8 mouse cellular contexts compared by ENCODE assay signal in genomic region chr9:99568023-99568346, GRCm38 (mm10). TPM values are rescaled to one million over a fixed set of nuclear protein-coding genes. Genes with fewer than 3 reads are reported as not detected.
A peak's percentile ranks its signal among the peaks of the same experiment; 100 is the strongest.
DNase-seq lines count a peak whose midpoint lies in the region; ATAC-seq lines count a peak whose summit lies in the region.

No protein-coding gene starts in this region.

- H3K27me3 ChIP-seq in lung, embryonic 15.5 days = no peaks in the 10 kb centered on the region
- H3K27me3 ChIP-seq in hindbrain, embryonic 12.5 days = 0 out of 2 replicates have a peak, but pooled peaks cover 5% of the 10 kb centered on the region
- H3K27me3 ChIP-seq in midbrain, embryonic 11.5 days (ENCODE audit: control insufficient read depth, insufficient read depth, low read length) = no peaks in the 10 kb centered on the region

- no peak; the same call in 1 of the 2 replicates for ATAC-seq in lung, embryonic 15.5 days (ENCODE audit: borderline replicate concordance, extremely low read depth, low FRiP score, low TSS enrichment)
- peak; percentile 68 for ATAC-seq in hindbrain, embryonic 12.5 days (ENCODE audit: low FRiP score)
- ATAC-seq in midbrain, embryonic 11.5 days (ENCODE audit: low FRiP score) = peak; percentile 57

- H3K36me3 ChIP-seq in lung, embryonic 15.5 days = no peaks in the 10 kb centered on the region
- H3K36me3 ChIP-seq in hindbrain, embryonic 12.5 days = no peaks in the 10 kb centered on the region
- H3K36me3 ChIP-seq in midbrain, embryonic 11.5 days (ENCODE audit: control insufficient read depth, insufficient read depth, low read length) = no peaks in the 10 kb centered on the region

- H3K9me3 ChIP-seq in lung, embryonic 15.5 days = no peaks in the 10 kb centered on the region
- H3K9me3 ChIP-seq in hindbrain, embryonic 12.5 days (replicated peaks) = no peaks in the 10 kb centered on the region
- no peaks in the 10 kb centered on the region for H3K9me3 ChIP-seq in midbrain, embryonic 11.5 days (ENCODE audit: control insufficient read depth, low read length)

- H3K4me2 ChIP-seq in lung, embryonic 15.5 days = peak overlapping the region; percentile 77
- H3K4me2 ChIP-seq in hindbrain, embryonic 12.5 days (replicated peaks) = peak overlapping the region; percentile 95
- peak overlapping the region; percentile 76 for H3K4me2 ChIP-seq in midbrain, embryonic 11.5 days

- WGBS in lung, embryonic 15.5 days = under 1% methylated on average over 15 of the region's 15 CpGs
- 3% methylated on average over 15 of the region's 15 CpGs for WGBS in hindbrain, embryonic 12.5 days
- 3% methylated on average over 15 of the region's 15 CpGs for WGBS in midbrain, embryonic 11.5 days

- peaks cover 17% of the 10 kb centered on the region for H3K4me1 ChIP-seq in lung, embryonic 15.5 days
- H3K4me1 ChIP-seq in brown adipose tissue, adult 24 weeks (ENCODE audit: control insufficient read depth, insufficient read depth, insufficient read length, low read length) = peaks cover 4% of the 10 kb centered on the region
- peaks cover 18% of the 10 kb centered on the region for H3K4me1 ChIP-seq in hindbrain, embryonic 12.5 days
- peaks cover 12% of the 10 kb centered on the region for H3K4me1 ChIP-seq in midbrain, embryonic 11.5 days (ENCODE audit: control insufficient read depth, insufficient read depth, low read length)

- H3K9ac ChIP-seq in lung, embryonic 15.5 days = peak overlapping the region; percentile 92
- peak overlapping the region; percentile 91 for H3K9ac ChIP-seq in hindbrain, embryonic 12.5 days
- peak overlapping the region; percentile 97 for H3K9ac ChIP-seq in midbrain, embryonic 11.5 days (ENCODE audit: low read length)

- H3K27ac ChIP-seq in lung, embryonic 15.5 days = peak overlapping the region; percentile 96
- peak overlapping the region; percentile 55; the same call in 1 of the 2 replicates for H3K27ac ChIP-seq in brown adipose tissue, adult 24 weeks (replicated peaks; ENCODE audit: low read depth, low read length)
- H3K27ac ChIP-seq in hindbrain, embryonic 12.5 days = peak overlapping the region; percentile 97
- peak overlapping the region; percentile 98; the same call in 1 of the 2 replicates for H3K27ac ChIP-seq in midbrain, embryonic 11.5 days (ENCODE audit: low read depth, low read length)

- no peak for DNase-seq in lung, postnatal 14 days
- DNase-seq in midbrain, embryonic 11.5 days (ENCODE audit: low spot score, missing footprints) = no peak
- no peak for DNase-seq in layer of hippocampus, adult 8-10 months (ENCODE audit: low spot score in 2 of 2)
- DNase-seq in thymus, postnatal 4 days = no peak
- no peak for DNase-seq in spleen, adult 18-20 months

- peak overlapping the region; percentile 96 for H3K4me3 ChIP-seq in lung, embryonic 15.5 days
- peak overlapping the region; percentile 80 for H3K4me3 ChIP-seq in brown adipose tissue, adult 24 weeks (ENCODE audit: insufficient read depth, low read depth, low read length)
- peak overlapping the region; percentile 95 for H3K4me3 ChIP-seq in hindbrain, embryonic 12.5 days
- H3K4me3 ChIP-seq in midbrain, embryonic 11.5 days (ENCODE audit: low read depth, low read length) = peak overlapping the region; percentile 98

RNA-seq across cellular contexts. Expression of gene Armc8, which starts 0.7 kb away (rescaled TPM):
- polyA plus RNA-seq in lung, embryonic 15.5 days (2015; fragmentation: Nextera tagmentation; extraction: Ambion mirVana) = 24.5 and 25.5 TPM in 2 replicates
- 11.4 and 11.8 TPM in 2 replicates for polyA plus RNA-seq in brown adipose tissue, adult 24 weeks (2012; ENCODE audit: insufficient read depth, insufficient read length, missing spikeins)
- 40.7 and 42.6 TPM in 2 replicates for polyA plus RNA-seq in hindbrain, embryonic 12.5 days (2016; fragmentation: Nextera tagmentation; extraction: Ambion mirVana)
- polyA plus RNA-seq in midbrain, embryonic 11.5 days (2014; fragmentation: Nextera tagmentation; extraction: Ambion mirVana) = 37.3 and 42.0 TPM in 2 replicates
- total RNA-seq in layer of hippocampus, adult 8-10 months (2022) = 10 to 100 TPM; 48.1 to 57.8 (median 57.1) TPM

RNA-seq across cellular contexts. Expression of gene Dbr1, which starts 7.6 kb away (rescaled TPM):
- 33.1 and 35.8 TPM in 2 replicates for polyA plus RNA-seq in lung, embryonic 15.5 days (2015; fragmentation: Nextera tagmentation; extraction: Ambion mirVana)
- 6.0 and 6.6 TPM in 2 replicates for polyA plus RNA-seq in brown adipose tissue, adult 24 weeks (2012; ENCODE audit: insufficient read depth, insufficient read length, missing spikeins)
- polyA plus RNA-seq in hindbrain, embryonic 12.5 days (2016; fragmentation: Nextera tagmentation; extraction: Ambion mirVana) = 28.7 and 29.7 TPM in 2 replicates
- 30.0 and 35.0 TPM in 2 replicates for polyA plus RNA-seq in midbrain, embryonic 11.5 days (2014; fragmentation: Nextera tagmentation; extraction: Ambion mirVana)
- 10 to 100 TPM; 13.3 to 19.1 (median 14.7) TPM for total RNA-seq in layer of hippocampus, adult 8-10 months (2022)

RNA-seq across cellular contexts. Expression of gene A4gnt, which starts 44.3 kb away (rescaled TPM):
- not detected in 2 replicates for polyA plus RNA-seq in lung, embryonic 15.5 days (2015; fragmentation: Nextera tagmentation; extraction: Ambion mirVana)
- not detected in 2 replicates for polyA plus RNA-seq in brown adipose tissue, adult 24 weeks (2012; ENCODE audit: insufficient read depth, insufficient read length, missing spikeins)
- not detected in 2 replicates for polyA plus RNA-seq in hindbrain, embryonic 12.5 days (2016; fragmentation: Nextera tagmentation; extraction: Ambion mirVana)
- polyA plus RNA-seq in midbrain, embryonic 11.5 days (2014; fragmentation: Nextera tagmentation; extraction: Ambion mirVana) = not detected in 2 replicates
- under 1 TPM in 2 of 4 experiments, not detected in 2; 0.14 to 0.39 TPM for total RNA-seq in layer of hippocampus, adult 8-10 months (2022)
